Mouse (Mus musculus): ENCODE measurements around the gene Wfdc8. TPM values are rescaled to one million over a fixed set of nuclear protein-coding genes. Genes with fewer than 3 reads are reported as not detected.

The Wfdc8 gene
- total and polyA plus RNA-seq, 3 experiments = not detected

DNA sequence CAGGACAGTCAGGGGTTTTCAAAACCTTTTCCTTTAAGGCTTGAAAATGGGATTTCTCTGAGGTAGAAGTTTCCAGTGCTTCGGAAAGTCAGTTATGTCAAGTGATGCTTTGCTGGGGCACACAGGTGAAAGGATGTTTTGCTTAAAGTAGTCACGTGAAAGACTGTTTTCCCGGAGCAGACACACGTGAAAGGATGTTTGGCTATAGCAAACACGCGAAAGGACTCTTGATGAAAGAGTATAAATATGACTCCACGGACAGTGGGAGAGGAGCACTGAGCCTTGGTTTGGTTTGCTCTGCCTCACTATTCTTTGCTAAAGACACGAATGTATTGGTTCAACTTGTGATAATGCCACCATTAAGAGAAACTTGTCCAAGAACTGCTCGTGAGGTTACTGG, 61.9 kb downstream of the Wfdc8 start:
- no peak for TF ChIP-seq CTCF (IDR thresholded peaks at IDR 0.05; ENCODE audit: low read depth, low read length)
- TF ChIP-seq TAL1 (conservative IDR thresholded peaks at IDR 0.05; ENCODE audit: low read depth, low read length) = no peak
- no peak for TF ChIP-seq POLR2AphosphoS5 (IDR thresholded peaks at IDR 0.05; ENCODE audit: insufficient replicate concordance, low read depth, low read length)
- TF ChIP-seq GATA2 (IDR thresholded peaks at IDR 0.05; ENCODE audit: borderline replicate concordance, low read depth, low read length) = no peak
- TF ChIP-seq GATA1 (IDR thresholded peaks at IDR 0.05; ENCODE audit: borderline replicate concordance, low read length) = no peak
- Histone ChIP-seq H3K4me3 (ENCODE audit: low read depth, low read length) (no peak overlapping the region), H3K36me3 (replicated peaks) (no peaks in the 10 kb centered on the region), H3K4me1 (ENCODE audit: insufficient read depth, low read depth, low read length) (no peaks in the 10 kb centered on the region), H3K27me3 (ENCODE audit: insufficient read depth, low read length) (peaks cover 4% of the 10 kb centered on the region; the same call in 1 of the 2 replicates), H3K9me3 (replicated peaks) (no peaks in the 10 kb centered on the region)
- DNase-seq (ENCODE audit: low spot score) (no peak), ATAC-seq (ENCODE audit: extremely low read depth, insufficient number of reproducible peaks, low FRiP score, poor library complexity, severe bottlenecking) (no peak)

DNA sequence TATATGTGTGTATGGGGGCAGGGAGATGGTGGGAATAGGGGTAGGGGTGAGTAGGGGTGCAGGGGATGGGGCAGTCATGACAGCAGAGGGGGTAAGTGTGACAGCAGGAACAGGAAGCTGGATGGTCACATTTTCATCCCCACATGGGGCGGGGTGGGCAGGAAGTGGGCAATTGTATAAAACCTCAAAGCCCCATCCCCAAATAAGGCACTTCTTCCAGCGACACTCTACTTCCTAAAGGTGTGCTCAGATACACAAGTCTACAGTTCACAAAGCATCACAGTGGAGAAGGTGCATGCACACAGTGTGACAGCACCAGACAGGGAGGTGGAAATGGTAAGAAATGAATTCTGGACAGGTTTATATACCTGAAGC, 62.5 kb downstream of the Wfdc8 start:
- H3K27me3 ChIP-seq (ENCODE audit: insufficient read depth, low read length) = peaks cover 4% of the 10 kb centered on the region; the same call in 1 of the 2 replicates
- ATAC-seq (ENCODE audit: extremely low read depth, insufficient number of reproducible peaks, low FRiP score, poor library complexity, severe bottlenecking) = no peak

DNA sequence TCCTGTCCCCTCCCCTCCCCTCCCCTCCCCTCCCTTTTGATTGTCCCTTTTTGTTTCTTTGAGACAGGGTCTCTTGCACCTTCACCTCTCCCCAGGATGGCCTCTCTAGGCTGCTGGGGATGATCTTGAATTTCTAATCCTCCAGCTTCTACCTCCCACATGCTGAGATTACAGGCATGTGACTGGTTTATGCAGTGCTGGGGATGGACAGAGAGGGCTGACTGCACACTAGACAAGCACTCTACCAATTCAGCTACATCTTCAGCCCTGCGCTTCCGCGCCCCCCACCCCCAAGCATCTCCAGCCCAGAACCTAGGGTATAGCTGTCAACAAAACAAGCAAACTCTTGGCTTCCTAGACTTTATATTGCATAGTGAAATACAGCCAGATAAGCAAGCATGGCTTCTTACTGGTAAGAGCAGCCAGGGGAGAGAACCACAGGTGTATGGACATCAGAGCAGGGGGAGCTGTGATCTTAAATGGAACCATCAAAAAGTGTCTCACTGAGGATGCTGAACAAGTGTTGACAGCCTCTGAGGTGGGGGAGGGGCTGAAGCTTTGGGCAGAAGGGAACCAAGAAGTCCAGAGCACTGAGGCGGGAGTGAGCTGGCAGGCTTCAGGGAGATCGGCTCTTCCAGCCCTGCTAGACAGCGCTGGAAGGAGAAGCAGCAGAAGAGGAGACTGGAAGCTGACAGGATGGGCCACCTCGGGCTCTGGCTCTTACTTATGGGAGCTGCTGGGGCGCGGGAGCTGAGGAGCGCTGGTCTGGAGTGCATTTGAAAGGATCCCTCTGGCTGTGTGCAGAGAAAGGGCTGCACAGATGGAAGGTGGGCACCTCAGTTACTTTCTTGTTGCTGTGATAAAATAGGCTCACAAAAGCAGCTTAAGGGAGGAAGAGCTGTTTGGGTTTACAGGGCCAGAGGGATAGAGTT, 63.2 kb downstream of the Wfdc8 start:
- H3K4me3 ChIP-seq (ENCODE audit: low read depth, low read length) = no peak overlapping the region
- ATAC-seq (ENCODE audit: extremely low read depth, insufficient number of reproducible peaks, low FRiP score, poor library complexity, severe bottlenecking) = no peak
- no peak for DNase-seq (ENCODE audit: low spot score)
- H3K27me3 ChIP-seq (ENCODE audit: insufficient read depth, low read length) = peaks cover 4% of the 10 kb centered on the region; the same call in 1 of the 2 replicates
- no peaks in the 10 kb centered on the region for H3K36me3 ChIP-seq (replicated peaks)
- no peaks in the 10 kb centered on the region for H3K4me1 ChIP-seq (ENCODE audit: insufficient read depth, low read depth, low read length)
- TF ChIP-seq GATA1 (IDR thresholded peaks at IDR 0.05; ENCODE audit: borderline replicate concordance, low read length) (no peak), CTCF (IDR thresholded peaks at IDR 0.05; ENCODE audit: low read depth, low read length) (no peak), POLR2AphosphoS5 (IDR thresholded peaks at IDR 0.05; ENCODE audit: insufficient replicate concordance, low read depth, low read length) (no peak), GATA2 (IDR thresholded peaks at IDR 0.05; ENCODE audit: borderline replicate concordance, low read depth, low read length) (no peak), TAL1 (conservative IDR thresholded peaks at IDR 0.05; ENCODE audit: low read depth, low read length) (no peak)
- no peaks in the 10 kb centered on the region for H3K9me3 ChIP-seq (replicated peaks)

More for the DNA sequence above, 62.5 kb downstream of the Wfdc8 start:
- no peaks in the 10 kb centered on the region for H3K9me3 ChIP-seq (replicated peaks)
- no peak for DNase-seq (ENCODE audit: low spot score)
- TF ChIP-seq CTCF (IDR thresholded peaks at IDR 0.05; ENCODE audit: low read depth, low read length) (no peak), POLR2AphosphoS5 (IDR thresholded peaks at IDR 0.05; ENCODE audit: insufficient replicate concordance, low read depth, low read length) (no peak)
- no peaks in the 10 kb centered on the region for H3K4me1 ChIP-seq (ENCODE audit: insufficient read depth, low read depth, low read length)
- no peak overlapping the region for H3K4me3 ChIP-seq (ENCODE audit: low read depth, low read length)
- H3K36me3 ChIP-seq (replicated peaks) = no peaks in the 10 kb centered on the region

DNA sequence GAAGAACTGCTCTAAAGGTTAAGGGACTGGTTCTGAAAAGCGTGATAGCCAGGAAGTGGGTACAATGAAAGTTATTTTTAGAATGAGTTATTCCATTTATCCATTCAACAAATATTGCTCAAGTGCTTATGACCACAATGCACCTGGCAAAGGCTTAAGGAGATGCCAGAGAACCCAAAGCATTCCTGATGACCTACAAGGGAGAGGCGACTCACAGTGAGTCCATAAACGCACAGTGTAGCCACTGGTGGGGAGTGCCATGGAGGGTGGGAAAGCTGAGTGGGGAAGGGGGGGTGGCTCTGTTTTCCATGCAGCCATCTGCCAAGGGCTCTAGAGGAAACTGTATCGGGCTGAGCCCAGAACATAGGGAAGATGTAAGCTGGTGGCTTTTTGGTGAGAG, 64.1 kb downstream of the Wfdc8 start:
- no peak for DNase-seq (ENCODE audit: low spot score)
- Histone ChIP-seq H3K36me3 (replicated peaks) (no peaks in the 10 kb centered on the region), H3K27me3 (ENCODE audit: insufficient read depth, low read length) (peaks cover 6% of the 10 kb centered on the region; the same call in 1 of the 2 replicates), H3K4me1 (ENCODE audit: insufficient read depth, low read depth, low read length) (no peaks in the 10 kb centered on the region), H3K4me3 (ENCODE audit: low read depth, low read length) (no peak overlapping the region), H3K9me3 (replicated peaks) (no peaks in the 10 kb centered on the region)
- no peak for TF ChIP-seq TAL1 (conservative IDR thresholded peaks at IDR 0.05; ENCODE audit: low read depth, low read length)
- TF ChIP-seq GATA1 (IDR thresholded peaks at IDR 0.05; ENCODE audit: borderline replicate concordance, low read length) = no peak
- no peak for TF ChIP-seq GATA2 (IDR thresholded peaks at IDR 0.05; ENCODE audit: borderline replicate concordance, low read depth, low read length)
- no peak for TF ChIP-seq POLR2AphosphoS5 (IDR thresholded peaks at IDR 0.05; ENCODE audit: insufficient replicate concordance, low read depth, low read length)
- TF ChIP-seq CTCF (IDR thresholded peaks at IDR 0.05; ENCODE audit: low read depth, low read length) = no peak
- no peak for ATAC-seq (ENCODE audit: extremely low read depth, insufficient number of reproducible peaks, low FRiP score, poor library complexity, severe bottlenecking)

Other genes with a start within 250 kb of the Wfdc8 start
Only the 20 nearest of the 33 such genes appear.
- gene Sys1, start 156.7 kb downstream of the Wfdc8 start, total RNA-seq (2014; fragmentation: Nextera tagmentation) = 35.8 and 37.0 TPM in 2 replicates
- gene Sys1, start 156.7 kb downstream of the Wfdc8 start, total RNA-seq (2017) = 50.6 and 75.5 TPM in 2 replicates
- gene Sys1, start 156.7 kb downstream of the Wfdc8 start, polyA plus RNA-seq (2012) = 122 and 142 TPM in 2 replicates
- not detected in 2 replicates for gene Gm20458, start 152.7 kb downstream of the Wfdc8 start, total RNA-seq (2014; fragmentation: Nextera tagmentation)
- 13.4 and 13.5 TPM in 2 replicates for gene Gm20458, start 152.7 kb downstream of the Wfdc8 start, total RNA-seq (2017)
- 4.6 and 5.5 TPM in 2 replicates for gene Gm20458, start 152.7 kb downstream of the Wfdc8 start, polyA plus RNA-seq (2012)
- not detected in 2 replicates for gene Trp53tg5, start 139.9 kb downstream of the Wfdc8 start, total RNA-seq (2014; fragmentation: Nextera tagmentation)
- 0.29 TPM in 1 of 2 replicates, not detected in the other for gene Trp53tg5, start 139.9 kb downstream of the Wfdc8 start, total RNA-seq (2017)
- gene Trp53tg5, start 139.9 kb downstream of the Wfdc8 start, polyA plus RNA-seq (2012) = not detected in 2 replicates
- 6.2 and 11.7 TPM in 2 replicates for gene Dbndd2, start 127.5 kb downstream of the Wfdc8 start, total RNA-seq (2014; fragmentation: Nextera tagmentation)
- 5.5 and 8.9 TPM in 2 replicates for gene Dbndd2, start 127.5 kb downstream of the Wfdc8 start, total RNA-seq (2017)
- gene Dbndd2, start 127.5 kb downstream of the Wfdc8 start, polyA plus RNA-seq (2012) = 22.3 and 25.1 TPM in 2 replicates
- 68.5 and 84.3 TPM in 2 replicates for gene Pigt, start 116.1 kb downstream of the Wfdc8 start, total RNA-seq (2014; fragmentation: Nextera tagmentation)
- gene Pigt, start 116.1 kb downstream of the Wfdc8 start, total RNA-seq (2017) = 22.9 and 23.2 TPM in 2 replicates
- gene Pigt, start 116.1 kb downstream of the Wfdc8 start, polyA plus RNA-seq (2012) = 81.0 and 94.4 TPM in 2 replicates
- not detected in 2 replicates for gene Wfdc2, start 51.2 kb downstream of the Wfdc8 start, total RNA-seq (2014; fragmentation: Nextera tagmentation)
- gene Wfdc2, start 51.2 kb downstream of the Wfdc8 start, total RNA-seq (2017) = not detected in 2 replicates
- gene Wfdc2, start 51.2 kb downstream of the Wfdc8 start, polyA plus RNA-seq (2012) = not detected in 2 replicates
- not detected in 2 replicates for gene Spint3, start 40.2 kb downstream of the Wfdc8 start, total RNA-seq (2014; fragmentation: Nextera tagmentation)
- not detected in 2 replicates for gene Spint3, start 40.2 kb downstream of the Wfdc8 start, total RNA-seq (2017)
- not detected in 2 replicates for gene Spint3, start 40.2 kb downstream of the Wfdc8 start, polyA plus RNA-seq (2012)
- gene Wfdc6a, start 28.2 kb downstream of the Wfdc8 start, total RNA-seq (2014; fragmentation: Nextera tagmentation) = not detected in 2 replicates
- not detected in 2 replicates for gene Wfdc6a, start 28.2 kb downstream of the Wfdc8 start, total RNA-seq (2017)
- not detected in 2 replicates for gene Wfdc6a, start 28.2 kb downstream of the Wfdc8 start, polyA plus RNA-seq (2012)
- not detected in 2 replicates for gene Eppin, start 20.0 kb downstream of the Wfdc8 start, total RNA-seq (2014; fragmentation: Nextera tagmentation)
- not detected in 2 replicates for gene Eppin, start 20.0 kb downstream of the Wfdc8 start, total RNA-seq (2017)
- gene Eppin, start 20.0 kb downstream of the Wfdc8 start, polyA plus RNA-seq (2012) = not detected in 2 replicates
- not detected in 2 replicates for gene Wfdc6b, start 104 bp downstream of the Wfdc8 start, total RNA-seq (2014; fragmentation: Nextera tagmentation)
- not detected in 2 replicates for gene Wfdc6b, start 104 bp downstream of the Wfdc8 start, total RNA-seq (2017)
- gene Wfdc6b, start 104 bp downstream of the Wfdc8 start, polyA plus RNA-seq (2012) = not detected in 2 replicates
- not detected in 2 replicates for gene Wfdc16, start 25.2 kb upstream of the Wfdc8 start, total RNA-seq (2014; fragmentation: Nextera tagmentation)
- 0.17 TPM in 1 of 2 replicates, not detected in the other for gene Wfdc16, start 25.2 kb upstream of the Wfdc8 start, total RNA-seq (2017)
- not detected in 2 replicates for gene Wfdc16, start 25.2 kb upstream of the Wfdc8 start, polyA plus RNA-seq (2012)
- gene Wfdc10, start 42.4 kb upstream of the Wfdc8 start, total RNA-seq (2014; fragmentation: Nextera tagmentation) = not detected in 2 replicates
- gene Wfdc10, start 42.4 kb upstream of the Wfdc8 start, total RNA-seq (2017) = 0.64 TPM in 1 of 2 replicates, not detected in the other
- gene Wfdc10, start 42.4 kb upstream of the Wfdc8 start, polyA plus RNA-seq (2012) = not detected in 2 replicates
- not detected in 2 replicates for gene Wfdc9, start 43.0 kb upstream of the Wfdc8 start, total RNA-seq (2014; fragmentation: Nextera tagmentation)
- gene Wfdc9, start 43.0 kb upstream of the Wfdc8 start, total RNA-seq (2017) = not detected in 2 replicates
- not detected in 2 replicates for gene Wfdc9, start 43.0 kb upstream of the Wfdc8 start, polyA plus RNA-seq (2012)
- gene Wfdc11, start 60.5 kb upstream of the Wfdc8 start, total RNA-seq (2014; fragmentation: Nextera tagmentation) = not detected in 2 replicates
- not detected in 2 replicates for gene Wfdc11, start 60.5 kb upstream of the Wfdc8 start, total RNA-seq (2017)
- not detected in 2 replicates for gene Wfdc11, start 60.5 kb upstream of the Wfdc8 start, polyA plus RNA-seq (2012)
- gene Wfdc13, start 71.5 kb upstream of the Wfdc8 start, total RNA-seq (2014; fragmentation: Nextera tagmentation) = not detected in 2 replicates
- 0.11 TPM in 1 of 2 replicates, not detected in the other for gene Wfdc13, start 71.5 kb upstream of the Wfdc8 start, total RNA-seq (2017)
- not detected in 2 replicates for gene Wfdc13, start 71.5 kb upstream of the Wfdc8 start, polyA plus RNA-seq (2012)
- gene Spint4, start 84.9 kb upstream of the Wfdc8 start, total RNA-seq (2014; fragmentation: Nextera tagmentation) = not detected in 2 replicates
- gene Spint4, start 84.9 kb upstream of the Wfdc8 start, total RNA-seq (2017) = 0.16 TPM in 1 of 2 replicates, not detected in the other
- gene Spint4, start 84.9 kb upstream of the Wfdc8 start, polyA plus RNA-seq (2012) = not detected in 2 replicates
- not detected in 2 replicates for gene Spint5, start 101.7 kb upstream of the Wfdc8 start, total RNA-seq (2014; fragmentation: Nextera tagmentation)
- gene Spint5, start 101.7 kb upstream of the Wfdc8 start, total RNA-seq (2017) = not detected in 2 replicates
- not detected in 2 replicates for gene Spint5, start 101.7 kb upstream of the Wfdc8 start, polyA plus RNA-seq (2012)
- 1.4 and 2.0 TPM in 2 replicates for gene Wfdc3, start 132.3 kb upstream of the Wfdc8 start, total RNA-seq (2014; fragmentation: Nextera tagmentation)
- 0.98 and 1.5 TPM in 2 replicates for gene Wfdc3, start 132.3 kb upstream of the Wfdc8 start, total RNA-seq (2017)
- 0.03 TPM in 1 of 2 replicates, not detected in the other for gene Wfdc3, start 132.3 kb upstream of the Wfdc8 start, polyA plus RNA-seq (2012)
- 58.1 and 86.2 TPM in 2 replicates for gene Dnttip1, start 132.4 kb upstream of the Wfdc8 start, total RNA-seq (2014; fragmentation: Nextera tagmentation)
- 18.0 and 23.8 TPM in 2 replicates for gene Dnttip1, start 132.4 kb upstream of the Wfdc8 start, total RNA-seq (2017)
- gene Dnttip1, start 132.4 kb upstream of the Wfdc8 start, polyA plus RNA-seq (2012) = 122 and 135 TPM in 2 replicates
- 351 and 411 TPM in 2 replicates for gene Ube2c, start 156.3 kb upstream of the Wfdc8 start, total RNA-seq (2014; fragmentation: Nextera tagmentation)
- 127 and 135 TPM in 2 replicates for gene Ube2c, start 156.3 kb upstream of the Wfdc8 start, total RNA-seq (2017)
- gene Ube2c, start 156.3 kb upstream of the Wfdc8 start, polyA plus RNA-seq (2012) = 102 and 111 TPM in 2 replicates

Data from G1E (cell line).